Mouse (Mus musculus): Measurements from ENCODE around the gene L2hgdh.

DNA sequence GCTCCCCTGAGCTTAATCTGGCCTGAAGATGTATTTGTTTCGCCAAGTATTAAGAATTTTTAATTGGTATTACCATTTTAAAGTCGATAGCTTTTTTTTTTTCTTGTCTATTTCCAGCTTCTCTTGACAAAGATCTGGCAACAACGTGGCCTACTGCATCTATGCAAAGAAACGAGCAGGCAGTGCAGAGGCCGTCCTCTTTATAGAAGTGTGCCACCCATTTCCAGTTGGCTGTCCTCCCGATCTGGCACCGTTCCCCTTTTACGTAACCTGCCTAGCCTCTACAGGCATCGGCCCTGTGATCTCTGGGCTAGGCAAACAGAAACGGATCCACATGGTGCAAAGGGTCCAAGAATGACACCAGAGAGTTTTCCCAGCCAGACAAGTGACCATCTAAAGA is 41.1 kb downstream of the L2hgdh start:
- TF ChIP-seq CTCF (IDR thresholded peaks at IDR 0.05; ENCODE audit: insufficient read depth, low read depth, low read length), result no peak
- no peak for TF ChIP-seq POLR2A (IDR thresholded peaks at IDR 0.05; ENCODE audit: insufficient read depth, low read depth, low read length)
